Mouse (Mus musculus): Measurements from ENCODE around the gene Mtcl1.

DNA sequence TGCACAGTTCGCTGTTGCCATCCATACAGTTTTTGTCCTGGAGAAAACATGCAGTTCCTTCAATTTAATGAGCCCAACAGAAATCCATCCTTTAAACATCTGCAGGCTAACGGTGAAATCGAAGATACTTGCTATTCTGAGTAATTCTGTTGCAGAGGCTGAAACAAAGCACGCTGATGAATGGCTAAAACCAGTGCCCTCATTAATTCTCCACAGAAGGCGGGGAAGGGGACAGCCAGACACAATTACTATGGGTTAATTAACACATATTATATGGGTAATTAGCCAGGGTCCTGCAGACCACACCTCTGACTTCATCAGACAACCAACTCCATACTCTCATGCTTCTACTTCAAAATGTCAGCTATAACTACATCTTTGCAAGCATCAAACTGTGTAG lies 32.2 kb downstream of the Mtcl1 start:
- TF ChIP-seq CTCF (IDR thresholded peaks at IDR 0.05) (no peak), EP300 (IDR thresholded peaks at IDR 0.05) (no peak)

All from lung, postnatal 0 days (tissue).